Mouse (Mus musculus): ENCODE results near the gene Serpinb5.

DNA sequence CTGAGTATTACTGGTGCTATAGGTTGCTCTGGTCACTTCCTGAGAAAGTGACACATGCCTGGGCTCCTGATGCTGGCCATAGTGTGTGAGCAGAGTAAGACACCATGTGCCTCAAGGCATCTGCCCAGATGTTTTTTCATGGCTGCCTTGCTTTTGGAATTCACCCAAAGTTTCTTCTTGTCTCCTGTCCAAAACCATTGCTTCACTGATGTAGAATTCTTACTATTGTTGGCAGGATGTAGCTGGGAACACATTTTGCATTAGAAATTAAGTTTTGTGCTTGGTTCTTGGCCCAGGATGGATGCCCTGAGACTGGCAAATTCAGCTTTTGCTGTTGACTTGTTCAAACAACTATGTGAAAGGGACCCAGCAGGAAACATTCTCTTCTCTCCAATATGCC, 9.0 kb downstream of the Serpinb5 start:
- no peak for TF ChIP-seq CTCF (IDR thresholded peaks at IDR 0.05; ENCODE audit: insufficient read depth, low read depth, low read length)
- TF ChIP-seq POLR2A (IDR thresholded peaks at IDR 0.05; ENCODE audit: insufficient read depth, low read depth, low read length): no peak

All from olfactory bulb, adult 2 months (tissue).